Mouse (Mus musculus): ENCODE data around the gene Rdx. TPM values are rescaled to one million over a fixed set of nuclear protein-coding genes. Genes with fewer than 3 reads are reported as not detected.

Rdx gene
- total RNA-seq, 2 experiments from 2014 or later, result 48.9 to 49.3 TPM

DNA sequence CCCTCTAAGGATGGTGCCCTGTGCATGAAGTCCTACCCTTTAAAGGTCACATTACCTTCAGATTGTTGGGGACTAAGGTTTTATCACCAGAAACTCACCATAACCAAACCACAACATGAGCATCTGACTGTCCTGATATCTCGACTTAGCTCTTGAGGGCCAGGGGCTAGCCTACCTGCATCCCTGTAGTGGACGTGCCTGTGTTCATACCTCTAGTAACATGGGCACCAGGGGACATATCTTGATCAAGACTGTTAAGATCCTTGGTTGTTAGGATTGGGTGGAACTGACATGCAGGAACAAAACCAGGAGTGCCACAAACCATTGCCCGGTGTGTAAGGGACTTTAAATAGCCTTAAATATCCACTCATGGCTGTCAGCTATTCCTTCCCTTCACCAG is 60.2 kb downstream of the Rdx start:
- DNase-seq (ENCODE audit: low spot score in 2 of 2), result no peak

GRCm38 (mm10) chr9:52110738-52111137 is 63.8 kb downstream of the Rdx start:
- DNase-seq (ENCODE audit: low spot score in 2 of 2), result no peak

DNA sequence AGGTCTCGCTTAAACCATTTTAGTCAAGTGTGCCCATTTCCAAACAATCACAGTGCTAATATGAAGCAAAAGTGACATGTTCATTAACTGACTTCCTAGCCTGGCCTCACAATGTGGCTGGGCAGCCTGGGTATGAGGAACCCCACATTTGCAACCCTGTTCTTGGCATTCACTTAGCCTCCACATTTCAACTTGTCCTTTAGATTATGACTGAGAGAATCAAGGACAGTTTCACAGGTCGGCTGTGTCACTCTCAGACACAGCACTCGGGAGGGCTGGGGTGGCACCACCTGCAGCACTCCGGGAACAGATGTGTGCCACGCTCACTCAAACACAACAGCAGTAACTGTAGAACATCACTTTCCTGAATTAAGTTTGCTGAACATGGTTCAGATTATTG is 66.1 kb downstream of the Rdx start:
- no peak for DNase-seq (ENCODE audit: low spot score in 2 of 2)

DNA sequence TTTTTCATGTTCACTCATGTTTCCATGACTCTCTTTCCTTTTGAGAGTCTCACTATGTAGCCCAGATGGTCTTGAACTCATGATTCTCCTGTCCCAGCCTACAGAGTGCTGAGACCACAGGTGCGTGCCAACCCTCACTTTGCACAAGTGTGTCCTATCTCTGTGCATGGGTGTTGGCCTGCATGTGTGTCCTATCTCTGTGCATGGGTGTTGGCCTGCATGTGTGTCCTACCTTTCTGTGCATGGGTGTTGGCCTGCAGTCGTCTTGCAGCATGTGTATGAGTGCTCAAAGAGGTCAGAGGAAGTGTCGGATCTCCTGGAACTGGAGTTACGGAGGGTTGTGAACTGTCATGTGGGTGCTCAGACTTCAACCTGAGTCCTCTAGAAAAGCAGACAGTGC is 72.2 kb downstream of the Rdx start:
- DNase-seq (ENCODE audit: low spot score in 2 of 2), result no peak

GRCm38 (mm10) chr9:52125225-52125624 is 78.3 kb downstream of the Rdx start:
- no peak for DNase-seq (ENCODE audit: low spot score in 2 of 2)

GRCm38 (mm10) chr9:52130348-52130747 is 83.4 kb downstream of the Rdx start:
- DNase-seq (ENCODE audit: low spot score in 2 of 2), result peak in 1 of 2 experiments; percentile 55

- DNase-seq (ENCODE audit: low spot score in 2 of 2), result no peak
Observed at GRCm38 (mm10) chr9:52132771-52133170, 85.8 kb downstream of the Rdx start.

Small RNA genes within 50 kb of the gene (microRNA-seq; reads per million reads assigned to microRNA genes)
- gene Gm27686, result 0 reads per million in 2 experiments
- 0 reads per million in 2 experiments for gene Mir6244

Other genes with a start within 250 kb of the Rdx start
- gene Fdx1, start 83.6 kb upstream of the Rdx start, total RNA-seq (2021), result 10 to 100 TPM; 20.6 to 25.7 TPM
- gene Zc3h12c, start 121.4 kb downstream of the Rdx start, total RNA-seq (2021), result 10 to 100 TPM; 12.3 to 14.1 TPM

Measured in layer of hippocampus, adult 18-20 months (tissue).